Mouse (Mus musculus) megakaryocyte, embryonic 14.5 days (primary cell): ENCODE results near the gene Prrc2a.

ENCODE experiments used
- FLI1 ChIP-seq: IDR thresholded peaks from 2 replicates; pipeline ENCODE4 v1.6.1; 2012; ENCODE audit warnings: low read length, inconsistent platforms, mixed read lengths
- GATA1 ChIP-seq: IDR thresholded peaks from 3 replicates; pipeline ENCODE4 v1.6.1; 2012; ENCODE audit warnings: mixed read lengths, low read length, inconsistent platforms, borderline replicate concordance

GRCm38 (mm10) chr17:35200398-35200797, 35.7 kb upstream of the Prrc2a start:
- TF ChIP-seq GATA1: no peak
- no peak; the same call in 1 of the 2 replicates for TF ChIP-seq FLI1
